Mouse (Mus musculus) effector memory CD4-positive, alpha-beta T cell, adult 5 months (primary cell): Measurements from ENCODE around the gene Mterf1b. TPM values are rescaled to one million over a fixed set of nuclear protein-coding genes. Genes with fewer than 3 reads are reported as not detected.

Experiments
- polyA plus RNA-seq: library from polyadenylated mRNA; unstranded; fragments of 100-300 nt; shearing (Covaris generic); gene quantifications from one replicate; pipeline ENCODE4 v1.2.1, GENCODE M21; 2017

Mterf1b gene
- 3.0 TPM for polyA plus RNA-seq

DNA sequence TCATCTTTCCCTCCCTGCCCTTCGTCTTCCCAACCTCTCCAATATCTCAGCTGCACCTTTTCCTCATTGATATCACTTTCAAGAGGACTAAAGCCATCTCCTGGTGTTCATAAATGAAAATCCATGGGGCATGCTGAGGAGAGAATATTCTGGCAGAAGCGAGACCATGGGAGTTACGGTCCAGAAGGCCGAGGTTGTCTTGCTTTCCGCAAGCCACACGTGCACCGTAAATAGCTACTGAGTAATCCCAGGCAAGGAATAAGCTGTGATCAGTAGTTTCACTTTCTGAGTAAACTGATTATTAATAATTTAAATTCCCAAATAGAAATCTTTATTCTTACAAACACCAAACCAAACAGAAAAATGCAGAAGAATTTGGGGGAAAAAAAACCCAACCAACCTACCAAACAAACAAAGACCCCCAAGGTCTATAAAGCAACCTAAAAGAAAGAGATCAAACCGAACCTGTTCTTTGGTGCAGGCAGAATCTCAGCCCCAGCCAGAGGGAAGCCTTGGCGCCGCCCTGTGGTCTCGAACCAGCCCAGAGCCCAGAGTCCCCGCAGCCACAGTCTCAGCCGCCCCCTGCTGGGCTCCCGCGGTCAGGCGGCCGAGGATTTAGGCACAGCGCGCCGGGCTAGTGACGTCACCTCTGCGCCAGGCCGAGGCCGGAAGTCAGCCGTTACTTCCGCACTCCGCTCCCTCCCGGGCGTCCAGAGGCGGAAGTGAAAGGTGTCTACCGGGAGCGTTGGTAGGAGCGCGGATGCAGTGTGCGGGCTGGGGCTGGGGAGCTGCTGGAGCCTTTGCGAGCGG, at the start of gene Mterf1b:
Gene Mterf1b, plus strand, starts transcription at position 697 of the 810 bp plus-strand sequence.

Other genes with a start within 250 kb of the Mterf1b start
- 143 TPM for gene Cyp51, start 87.6 kb upstream of the Mterf1b start, polyA plus RNA-seq